Comparison of ENCODE assay signal across 8 mouse cellular contexts in genomic region chr16:55468833-55469458, GRCm38 (mm10).
DNase-seq lines count a peak whose midpoint lies in the region; ATAC-seq and TF ChIP-seq lines count a peak whose summit lies in the region.

No protein-coding gene starts in this region.

- H3K9me3 ChIP-seq in embryonic facial prominence, embryonic 12.5 days = no peaks in the 10 kb centered on the region
- no peaks in the 10 kb centered on the region for H3K9me3 ChIP-seq in limb, embryonic 11.5 days (ENCODE audit: control insufficient read depth, low read length)
- no peaks in the 10 kb centered on the region for H3K9me3 ChIP-seq in stomach, embryonic 16.5 days (replicated peaks; ENCODE audit: control insufficient read depth, low read length)

- TF ChIP-seq CTCF in heart, adult 2 months (IDR thresholded peaks at IDR 0.05) = peak; percentile 73

- no peak overlapping the region for H3K9ac ChIP-seq in embryonic facial prominence, embryonic 12.5 days
- H3K9ac ChIP-seq in heart, adult 2 months (ENCODE audit: low read depth, low read length) = no peak overlapping the region
- H3K9ac ChIP-seq in limb, embryonic 11.5 days (ENCODE audit: low read length) = no peak overlapping the region
- H3K9ac ChIP-seq in stomach, embryonic 16.5 days (ENCODE audit: low read length) = no peak overlapping the region

- peak; percentile 97 for DNase-seq in 3T3-L1 (ENCODE audit: low read depth, low spot score)
- peak; percentile 88 for DNase-seq in adrenal gland, postnatal 14 days
- peak; percentile 59 for DNase-seq in heart, adult 2 months
- peak; percentile 83 for DNase-seq in kidney, adult 9 months
- peak; percentile 93 for DNase-seq in limb, embryonic 11.5 days (ENCODE audit: low spot score)
- peak; percentile 51 for DNase-seq in naive thymus-derived CD4-positive, alpha-beta T cell, adult 2 months (ENCODE audit: low read depth)

- TF ChIP-seq POLR2A in heart, adult 2 months (IDR thresholded peaks at IDR 0.05; ENCODE audit: insufficient read depth, low read depth, low read length) = no peak

- H3K27me3 ChIP-seq in embryonic facial prominence, embryonic 12.5 days = no peaks in the 10 kb centered on the region
- H3K27me3 ChIP-seq in heart, adult 2 months (ENCODE audit: control insufficient read depth, insufficient read depth, low read length) = no peaks in the 10 kb centered on the region
- H3K27me3 ChIP-seq in limb, embryonic 11.5 days (ENCODE audit: control insufficient read depth, insufficient read depth, low read length) = no peaks in the 10 kb centered on the region
- H3K27me3 ChIP-seq in stomach, embryonic 16.5 days (ENCODE audit: control insufficient read depth, insufficient read depth, low read length) = no peaks in the 10 kb centered on the region

- no peaks in the 10 kb centered on the region for H3K4me1 ChIP-seq in embryonic facial prominence, embryonic 12.5 days
- H3K4me1 ChIP-seq in heart, adult 2 months (ENCODE audit: control insufficient read depth, insufficient read depth, low read length) = no peaks in the 10 kb centered on the region
- H3K4me1 ChIP-seq in limb, embryonic 11.5 days (ENCODE audit: control insufficient read depth, insufficient read depth, low read length) = no peaks in the 10 kb centered on the region
- H3K4me1 ChIP-seq in stomach, embryonic 16.5 days (ENCODE audit: control insufficient read depth, insufficient read depth, low read length) = peaks cover 2% of the 10 kb centered on the region; the same call in 1 of the 2 replicates

- ATAC-seq in embryonic facial prominence, embryonic 12.5 days (ENCODE audit: insufficient number of reproducible peaks, insufficient read depth, low FRiP score, low TSS enrichment) = 0 out of 2 replicates have a peak, but pooled peaks have one; percentile 56
- ATAC-seq in limb, embryonic 11.5 days (ENCODE audit: insufficient number of reproducible peaks, low FRiP score, low TSS enrichment, low read depth) = peak; percentile 83; the same call in 1 of the 2 replicates
- ATAC-seq in stomach, embryonic 16.5 days (ENCODE audit: insufficient read depth, low FRiP score) = peak; percentile 64; the same call in 1 of the 2 replicates

- no peak overlapping the region for H3K4me3 ChIP-seq in embryonic facial prominence, embryonic 12.5 days
- no peak overlapping the region for H3K4me3 ChIP-seq in heart, adult 2 months
- H3K4me3 ChIP-seq in limb, embryonic 11.5 days (ENCODE audit: low read depth, low read length) = no peak overlapping the region
- H3K4me3 ChIP-seq in stomach, embryonic 16.5 days (replicated peaks; ENCODE audit: low read length) = no peak overlapping the region

- intact Hi-C loops in heart, adult 2 months (cut with DNase I) = no loop called here

- H3K36me3 ChIP-seq in embryonic facial prominence, embryonic 12.5 days = no peaks in the 10 kb centered on the region
- H3K36me3 ChIP-seq in heart, adult 2 months (ENCODE audit: control insufficient read depth, insufficient read depth, low read length) = no peaks in the 10 kb centered on the region
- H3K36me3 ChIP-seq in limb, embryonic 11.5 days (ENCODE audit: control insufficient read depth, insufficient read depth, low read length) = no peaks in the 10 kb centered on the region
- no peaks in the 10 kb centered on the region for H3K36me3 ChIP-seq in stomach, embryonic 16.5 days (ENCODE audit: control insufficient read depth, insufficient read depth, low read length)

- no peak for TF ChIP-seq EP300 in heart, adult 2 months (IDR thresholded peaks at IDR 0.05; ENCODE audit: insufficient read depth, low read depth, low read length)

- WGBS in embryonic facial prominence, embryonic 12.5 days = 46% methylated on average over 9 of the region's 9 CpGs
- 38% methylated on average over 9 of the region's 9 CpGs for WGBS in heart, adult 2 months
- WGBS in limb, embryonic 11.5 days = 56% methylated on average over 9 of the region's 9 CpGs
- WGBS in stomach, embryonic 16.5 days = 45% methylated on average over 9 of the region's 9 CpGs

- H3K4me2 ChIP-seq in embryonic facial prominence, embryonic 12.5 days (replicated peaks) = no peak overlapping the region
- no peak overlapping the region for H3K4me2 ChIP-seq in limb, embryonic 11.5 days (ENCODE audit: low read depth, severe bottlenecking)
- H3K4me2 ChIP-seq in stomach, embryonic 16.5 days (ENCODE audit: low read depth, low read length) = no peak overlapping the region

- H3K27ac ChIP-seq in embryonic facial prominence, embryonic 12.5 days = no peak overlapping the region
- no peak overlapping the region for H3K27ac ChIP-seq in heart, adult 2 months
- H3K27ac ChIP-seq in limb, embryonic 11.5 days (replicated peaks; ENCODE audit: low read depth, low read length) = no peak overlapping the region
- H3K27ac ChIP-seq in stomach, embryonic 16.5 days (ENCODE audit: low read length) = no peak overlapping the region

- H3K79me2 ChIP-seq in heart, adult 2 months (replicated peaks; ENCODE audit: control insufficient read depth, insufficient read depth, low read length) = no peaks in the 10 kb centered on the region
